Mouse (Mus musculus) kidney, adult 2 months (tissue): ENCODE data around the gene Cd46.

ENCODE experiments used
- CTCF ChIP-seq: fragments of 200-500 bp; conservative IDR thresholded peaks from 2 replicates; pipeline ENCODE4 v1.5.1; 2011; ENCODE audit warnings: low read depth, mild to moderate bottlenecking, control low read depth, low read length, moderate library complexity, mixed read lengths; ENCODE audit not compliant: insufficient read depth, insufficient read length
- POLR2A ChIP-seq: fragments of 200-500 bp; IDR thresholded peaks from one replicate; pipeline ENCODE4 v1.6.1; 2011; ENCODE audit warnings: low read depth, low read length, control low read depth

DNA sequence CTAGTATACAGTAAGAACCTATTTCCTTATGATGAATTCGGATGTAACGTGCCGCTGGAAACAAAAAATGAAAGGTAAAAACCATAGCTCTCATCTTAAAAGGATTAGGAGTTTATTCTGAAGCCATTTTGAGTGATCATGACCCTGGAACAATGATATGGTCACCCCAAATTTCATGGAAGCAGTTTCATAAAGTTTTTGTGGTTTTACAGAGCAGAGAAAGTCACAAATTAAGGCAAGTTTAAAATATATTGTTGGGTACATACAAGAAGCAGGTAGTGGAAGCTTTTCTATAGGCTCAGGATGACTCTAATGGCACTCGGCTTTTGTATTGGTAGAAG is 39.6 kb upstream of the Cd46 start:
- no peak for TF ChIP-seq CTCF
- no peak for TF ChIP-seq POLR2A
